Mouse (Mus musculus) right cerebral cortex, postnatal 25 days (tissue): ENCODE measurements around the gene Anapc2.

ENCODE experiments used
- DNase-seq: peaks from one replicate; pipeline ENCODE4 v3.0.0; 2022

Anapc2 gene

DNA sequence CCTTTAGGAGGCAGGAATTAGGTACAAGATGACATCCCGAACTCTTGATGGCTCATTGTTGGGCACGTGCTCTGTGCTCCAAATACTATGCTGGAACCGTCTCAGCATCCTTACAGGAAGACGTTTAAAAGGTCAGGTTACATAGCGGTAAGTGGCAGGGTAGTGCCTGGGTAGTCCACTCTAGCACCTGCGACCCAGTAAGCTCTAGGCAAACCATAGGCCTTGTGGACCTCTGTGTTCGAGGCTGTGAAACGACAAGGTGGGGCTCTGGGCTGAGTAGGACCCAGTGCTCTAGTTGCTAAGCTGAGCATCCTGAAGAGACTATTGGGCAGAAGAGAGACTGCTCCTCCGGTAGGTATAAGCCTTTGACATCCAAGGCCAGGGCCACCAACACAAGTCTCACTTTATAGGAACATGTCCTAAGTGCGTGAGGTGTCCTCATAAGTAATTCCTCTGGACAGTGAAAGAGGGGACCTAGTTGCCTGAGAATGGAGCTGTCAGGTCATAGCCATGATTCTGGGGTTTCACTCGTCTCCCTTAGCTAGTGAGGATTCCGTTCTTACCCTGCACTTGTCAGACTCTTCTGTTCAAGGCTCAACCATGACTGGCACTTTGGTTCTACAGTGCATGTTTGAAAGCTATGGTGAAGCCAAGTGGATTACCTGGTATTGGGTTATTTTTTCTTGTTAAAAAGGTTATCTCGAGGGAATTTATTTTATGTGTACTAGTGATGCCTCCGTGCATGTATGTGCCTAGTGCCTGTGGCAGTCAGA is 33.5 kb downstream of the Anapc2 start:
- DNase-seq: peak; percentile 4

DNA sequence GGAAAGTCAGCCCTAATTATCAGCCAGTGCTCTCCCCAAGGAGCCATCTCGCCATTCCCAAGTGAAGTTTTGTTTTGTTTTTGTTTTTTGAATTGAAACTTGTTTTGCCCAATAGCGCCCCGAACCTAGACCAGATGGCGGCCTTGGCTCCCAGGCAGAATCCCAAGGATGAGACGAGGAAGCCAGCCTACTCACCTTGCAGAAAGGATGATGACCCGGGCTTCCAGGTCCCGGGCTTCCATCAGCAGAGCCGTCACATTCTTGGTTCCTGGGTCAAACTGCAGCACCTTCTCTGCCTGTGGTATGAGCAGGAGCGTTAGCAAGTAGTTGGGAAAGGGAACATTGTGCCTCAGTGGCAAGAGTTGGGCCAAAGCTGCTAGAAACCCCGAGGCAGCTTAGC is 37.9 kb downstream of the Anapc2 start:
- DNase-seq: no peak

DNA sequence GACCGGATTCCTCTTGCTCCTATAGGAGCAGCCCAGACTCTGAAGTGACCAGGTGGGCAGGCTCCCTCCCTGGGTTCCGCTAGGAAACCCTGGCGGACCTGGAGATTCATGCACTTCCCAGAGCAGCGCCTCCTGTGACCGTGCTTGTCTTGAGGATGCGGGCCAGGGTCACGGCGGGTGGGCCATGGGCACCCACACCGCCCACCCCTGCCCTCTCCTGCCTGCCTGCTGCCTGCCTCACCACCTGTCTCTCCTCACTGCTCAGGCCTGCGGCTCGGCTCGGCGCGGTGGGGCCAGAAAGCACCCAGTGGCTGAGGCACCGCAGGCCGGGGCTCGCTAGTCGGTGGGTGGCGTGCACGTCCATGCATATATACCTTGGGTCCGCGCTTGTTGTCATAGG is 38.7 kb downstream of the Anapc2 start:
- DNase-seq: no peak

DNA sequence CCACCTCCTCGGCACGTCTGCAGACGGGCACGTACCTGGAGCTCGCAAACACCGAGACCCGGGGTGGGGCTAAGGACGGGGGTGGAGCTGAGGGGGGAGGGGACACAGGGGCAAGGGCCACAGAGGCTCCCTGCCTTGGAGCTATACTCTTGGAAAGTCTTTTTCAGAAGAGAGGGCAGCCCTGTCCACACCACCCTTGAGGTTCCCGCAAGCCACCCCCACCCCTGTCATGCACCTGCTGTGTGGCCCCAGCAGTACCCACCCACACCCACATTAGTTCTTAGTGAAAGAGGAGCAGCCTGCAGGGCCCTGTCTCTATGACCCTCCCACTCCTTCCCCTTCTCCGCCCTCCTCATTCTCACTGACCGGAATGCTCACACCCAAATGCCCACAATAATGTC is 39.2 kb downstream of the Anapc2 start:
- no peak for DNase-seq

DNA sequence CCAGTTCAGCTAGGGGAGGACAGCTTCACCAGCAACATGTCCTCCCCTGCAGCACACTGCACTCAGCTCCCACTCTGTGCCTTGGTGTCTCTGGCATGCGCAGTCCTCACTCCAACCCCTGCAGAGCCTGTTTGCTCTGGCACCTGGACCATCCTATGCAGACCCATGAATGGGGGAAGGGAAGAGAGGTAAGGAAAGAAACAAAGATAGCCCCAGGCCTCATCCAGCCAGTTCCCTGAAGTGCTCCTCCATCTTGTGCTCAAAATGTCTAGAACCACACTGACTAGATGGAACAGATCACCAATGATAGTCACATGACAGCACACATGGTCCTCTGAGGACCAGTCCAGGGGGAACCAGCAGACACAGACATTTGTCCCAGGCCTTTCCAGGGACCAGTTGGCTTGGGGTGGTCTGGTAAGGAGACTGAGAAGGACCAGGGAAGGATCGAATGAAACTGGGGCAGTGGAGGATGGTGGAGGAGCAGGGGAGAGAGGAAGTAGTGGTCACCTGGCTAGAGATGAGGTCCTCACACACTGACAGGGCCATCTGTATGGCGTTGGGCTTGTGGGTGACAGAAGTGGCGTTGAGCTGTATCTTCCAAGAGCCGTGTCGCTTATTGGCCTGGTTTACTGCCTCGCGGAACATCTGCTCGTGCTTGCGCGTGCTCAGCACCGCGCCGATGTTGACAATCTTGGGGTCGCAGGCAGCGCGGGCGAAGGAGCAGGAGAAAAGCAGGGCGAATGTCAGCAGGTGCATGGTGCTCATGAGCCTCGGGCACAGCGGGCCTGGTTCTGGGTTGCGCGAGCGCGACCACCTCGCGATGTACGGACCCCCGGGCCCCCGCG is 46.1 kb downstream of the Anapc2 start:
- peak; percentile 66 for DNase-seq

DNA sequence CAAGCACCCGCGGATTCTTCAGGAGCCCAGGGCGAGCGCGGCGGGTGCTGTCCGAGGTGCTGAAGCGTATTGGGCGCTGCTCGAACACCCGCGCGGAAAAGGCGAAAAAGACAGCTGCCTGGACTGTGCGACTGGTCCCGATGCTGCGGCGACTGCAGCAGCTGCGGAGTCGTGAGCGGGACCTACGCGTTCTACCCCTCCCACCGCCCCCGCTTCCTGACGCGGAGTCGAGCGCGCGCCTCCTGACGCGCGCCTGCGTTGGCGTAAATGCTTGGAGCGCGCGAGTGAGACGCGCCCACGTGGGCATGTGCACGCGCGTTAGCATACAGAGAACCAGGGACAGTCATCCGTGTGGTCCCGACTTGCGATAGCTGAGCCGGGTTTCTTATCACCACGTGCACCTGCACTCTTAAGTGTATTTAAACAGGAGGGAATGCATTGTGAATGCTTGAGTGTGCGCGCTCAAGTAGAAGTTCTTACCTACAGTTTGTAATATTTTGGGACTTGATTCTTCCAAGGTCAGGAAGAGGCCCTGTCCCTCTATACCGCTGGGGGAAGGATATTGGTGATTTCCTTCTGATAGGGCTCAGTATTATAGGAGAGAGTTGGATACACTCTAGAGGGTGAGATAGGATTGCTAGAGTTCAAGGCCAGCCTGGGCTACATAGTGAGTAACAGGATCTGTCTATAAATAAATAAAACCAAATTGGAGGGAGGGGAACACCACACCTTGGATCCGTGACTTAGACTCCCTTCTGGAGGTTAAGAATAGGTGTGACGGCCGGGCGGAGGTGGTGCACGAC is 46.9 kb downstream of the Anapc2 start, which contains the start of gene Grin1:
Gene Grin1, minus strand, starts transcription at position 217 of the 803 bp plus-strand sequence.
- peak; percentile 92 for DNase-seq

DNA sequence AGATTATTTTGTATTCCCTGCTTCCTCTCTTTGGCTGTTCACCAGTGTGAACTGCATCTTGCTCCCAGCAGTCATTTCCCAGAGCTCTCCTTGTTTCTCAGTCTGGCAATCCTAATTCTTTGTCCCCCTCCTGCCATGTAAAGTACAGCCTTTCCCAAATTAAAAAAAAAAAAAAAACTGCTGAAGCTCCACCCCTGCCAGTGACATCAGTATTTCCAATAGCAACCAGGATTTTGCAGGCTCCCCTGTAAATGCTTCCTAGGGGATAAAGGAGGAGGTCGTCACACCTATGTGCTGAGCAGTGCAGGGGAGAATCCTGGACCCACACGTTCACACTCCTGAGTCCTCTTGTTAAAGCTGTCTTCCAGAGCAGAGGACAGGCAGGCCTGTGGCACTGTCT is 47.8 kb downstream of the Anapc2 start:
- DNase-seq: no peak

DNA sequence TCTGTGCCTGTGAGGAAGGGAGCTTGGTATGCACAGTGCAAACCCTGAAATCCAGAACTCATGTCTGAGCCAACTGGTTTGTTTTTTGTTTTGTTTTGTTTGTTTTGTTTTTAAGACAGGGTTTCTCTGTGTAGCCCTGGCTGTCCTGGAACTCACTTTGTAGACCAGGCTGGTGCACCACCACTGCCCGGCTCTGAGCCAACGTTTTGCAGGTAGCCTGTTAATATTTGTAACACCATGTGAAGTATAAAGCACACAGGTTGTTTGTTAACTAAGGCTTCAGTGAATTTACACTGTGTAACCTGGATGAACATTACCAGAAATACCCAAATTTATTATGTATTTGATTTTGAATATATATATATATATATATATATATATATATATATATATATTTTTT is 53.8 kb downstream of the Anapc2 start:
- DNase-seq: no peak

DNA sequence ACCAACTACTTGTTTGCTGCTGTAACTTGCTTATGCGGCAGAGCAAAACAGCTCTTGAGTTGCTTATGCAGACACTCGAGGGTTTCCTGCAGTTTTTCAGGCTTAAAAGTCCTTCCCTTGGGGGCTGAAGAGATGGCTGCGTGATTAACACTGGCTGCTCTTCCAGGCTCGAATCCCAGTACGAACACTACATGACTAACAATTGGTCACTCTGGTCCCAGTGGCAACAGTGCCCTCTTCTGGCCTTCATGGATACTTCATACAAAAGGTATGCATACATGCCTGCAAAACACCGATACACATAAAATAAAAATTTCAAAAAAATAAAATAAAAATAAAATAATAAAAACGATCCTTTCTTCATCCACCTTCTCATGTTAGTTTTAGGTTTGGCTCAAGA is 56.2 kb downstream of the Anapc2 start:
- no peak for DNase-seq

DNA sequence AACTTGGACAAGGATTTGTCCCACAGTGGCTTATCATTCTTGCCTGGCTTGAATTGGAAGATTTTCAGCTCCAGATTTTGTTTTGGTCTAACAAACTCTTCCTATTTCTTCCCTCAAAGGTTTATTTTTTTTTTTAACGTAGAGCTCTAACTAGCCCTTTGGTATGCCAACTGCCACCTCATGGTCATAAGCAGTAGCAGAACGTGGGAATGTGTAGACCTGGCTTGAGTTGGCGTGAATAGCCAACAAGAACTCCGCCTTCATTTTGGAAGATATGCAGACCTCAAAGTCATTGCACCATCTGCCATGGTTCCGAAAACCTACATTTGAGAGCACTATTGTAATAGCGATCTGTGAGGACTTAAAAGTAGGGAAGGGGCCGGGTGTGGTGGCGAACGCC is 59.2 kb downstream of the Anapc2 start:
- DNase-seq: no peak

DNA sequence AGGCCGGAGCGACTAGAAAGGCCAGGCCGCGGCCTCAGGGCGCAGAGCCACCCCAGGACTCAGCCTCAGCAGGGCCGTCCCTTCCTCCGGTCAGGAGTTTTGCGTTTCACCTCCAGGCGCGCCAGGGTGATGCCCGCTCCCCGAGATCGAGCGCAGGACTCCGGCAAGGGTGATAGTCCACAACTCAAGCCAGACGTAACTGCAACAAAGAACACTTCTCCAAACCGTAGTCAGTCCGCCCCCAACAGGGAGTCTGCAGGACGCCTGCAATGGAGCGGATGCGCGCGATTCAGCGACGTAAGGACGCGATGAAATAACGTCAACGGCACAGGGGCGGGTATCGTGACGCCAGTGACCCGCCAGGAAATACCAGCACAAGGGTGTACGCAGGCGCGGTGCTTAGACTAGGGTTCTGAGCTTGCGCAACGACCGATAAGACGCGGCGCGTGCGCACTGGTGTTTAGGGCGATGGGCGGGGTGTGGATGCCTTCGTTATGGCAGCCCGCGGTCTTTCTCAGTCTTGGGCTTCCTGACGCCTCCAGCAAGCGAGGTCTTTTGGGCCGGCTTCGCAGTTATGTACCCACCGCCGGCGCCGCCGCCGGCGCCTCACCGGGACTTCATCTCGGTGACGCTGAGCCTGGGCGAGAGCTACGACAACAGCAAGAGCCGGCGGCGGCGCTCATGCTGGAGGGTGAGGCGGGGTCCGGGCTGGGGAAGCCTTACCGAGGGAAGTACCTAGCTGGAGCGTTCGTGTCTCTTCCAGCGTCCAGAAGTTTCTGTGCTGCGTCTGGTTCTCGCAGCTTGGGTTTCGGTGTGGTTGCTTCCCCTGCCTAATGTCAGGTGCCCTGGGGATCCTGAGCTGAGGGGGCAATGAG is 60.2 kb downstream of the Anapc2 start, which contains the start of gene Man1b1:
Gene Man1b1, plus strand, starts transcription at position 53 of the 875 bp plus-strand sequence.
- peak; percentile 99 for DNase-seq

DNA sequence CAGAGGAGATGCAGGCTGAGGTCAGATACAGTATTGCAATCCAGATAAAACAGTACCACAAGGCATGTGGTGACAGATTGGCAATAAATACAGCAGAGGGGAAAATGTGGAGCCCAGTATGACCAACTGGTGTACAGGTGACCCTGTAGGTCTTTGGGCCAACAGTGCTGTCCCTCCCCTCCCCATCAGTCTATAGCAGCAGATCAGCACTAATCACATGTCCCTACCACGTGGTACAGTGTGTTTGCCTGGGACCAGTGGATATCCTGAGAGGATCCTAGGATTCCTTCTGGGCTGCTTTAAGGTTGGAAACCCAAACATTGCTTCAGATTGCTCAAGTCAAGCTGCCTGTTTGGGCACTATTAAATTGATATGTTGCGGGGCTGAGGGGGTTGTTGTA is 61.3 kb downstream of the Anapc2 start:
- no peak for DNase-seq
